Comparison of ENCODE assay signal across 40 mouse cellular contexts in the genomic region with DNA sequence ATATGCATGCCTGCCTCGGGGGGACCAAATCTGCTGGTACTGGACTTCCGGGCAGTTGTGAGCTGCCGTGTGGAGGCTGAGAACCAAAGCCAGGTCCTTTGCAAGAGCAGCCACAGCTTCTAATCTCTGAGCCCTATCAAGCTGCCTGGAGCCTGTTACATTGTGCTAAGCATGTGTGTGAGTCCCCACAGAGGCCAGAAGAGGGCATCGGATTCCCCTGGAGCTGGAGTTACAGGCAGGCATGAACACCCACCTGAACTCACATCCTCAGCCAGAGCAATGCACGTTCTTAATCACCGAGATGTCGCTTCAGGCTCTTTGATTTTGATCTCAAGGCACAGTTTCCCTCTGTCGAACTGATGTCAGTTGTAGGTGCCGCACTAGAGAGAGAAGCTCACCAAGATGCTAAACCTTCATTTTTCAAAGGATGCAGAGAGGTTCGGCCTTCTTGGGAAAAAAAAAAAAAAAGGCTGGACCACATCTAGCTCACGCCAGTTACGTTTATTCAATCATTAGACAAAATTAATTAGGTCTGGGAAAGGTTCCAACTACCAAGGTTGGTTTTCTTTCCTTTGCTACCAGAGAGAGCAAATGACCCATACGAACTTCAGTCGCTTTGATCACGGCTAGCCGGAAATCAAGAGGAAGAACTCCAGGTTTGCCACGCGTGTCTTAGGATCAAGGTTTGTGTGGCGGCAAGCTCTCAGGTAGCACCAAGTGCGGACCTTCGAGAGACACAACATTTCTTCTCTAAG. TPM values are rescaled to one million over a fixed set of nuclear protein-coding genes. Genes with fewer than 3 reads are reported as not detected.
A peak's percentile ranks its signal among the peaks of the same experiment; 100 is the strongest.
DNase-seq lines count a peak whose midpoint lies in the region; TF ChIP-seq lines count a peak whose summit lies in the region.
"Had no signal": no experiment of that assay in that cellular context is flagged by ENCODE, and none has a peak within 500 bp of the region (broad histone marks: within the 10 kb centered on the region; RNA-seq: fewer than 3 reads in every experiment).

No protein-coding gene starts in this region.

- H3K4me1 ChIP-seq in CH12.LX (ENCODE audit: control insufficient read depth in 1 of 2, insufficient read depth in 2 of 2), result peaks cover 8 to 21% of the 10 kb centered on the region in 2 experiments
- H3K4me1 ChIP-seq: embryonic facial prominence, embryonic 10.5 days; embryonic facial prominence, embryonic 15.5 days; forebrain, embryonic 13.5 days; heart, embryonic 10.5 days; heart, embryonic 15.5 days; limb, embryonic 12.5 days; midbrain, embryonic 13.5 days; neural tube, embryonic 13.5 days had no signal

- no peak overlapping the region for H3K27ac ChIP-seq in layer of hippocampus, adult 2 months
- H3K27ac ChIP-seq in CH12.LX (ENCODE audit: insufficient read depth, low read depth), result no peak overlapping the region
- H3K27ac ChIP-seq: embryonic facial prominence, embryonic 10.5 days; embryonic facial prominence, embryonic 15.5 days; forebrain, embryonic 13.5 days; heart, embryonic 10.5 days; heart, embryonic 15.5 days; hindbrain, postnatal 0 days; left cerebral cortex, adult 2 months; limb, embryonic 12.5 days; macrophage; midbrain, embryonic 13.5 days; neural tube, embryonic 13.5 days; stomach, postnatal 0 days had no signal

- dilution Hi-C loops in CH12.LX (cut with MboI; ENCODE audit: extremely low pct_ligation_motif_present, extremely low pct_unique_long_range_greater_than_20kb, low sequenced_read_pairs), result no loop called here

- no peak overlapping the region for H3K4me3 ChIP-seq in layer of hippocampus, adult 2 months
- H3K4me3 ChIP-seq in CH12.LX (replicated peaks in 1 of 3; ENCODE audit: low read depth in 2 of 3, low read length in 2 of 3, poor library complexity in 1 of 3), result no peak overlapping the region
- H3K4me3 ChIP-seq: embryonic facial prominence, embryonic 10.5 days; embryonic facial prominence, embryonic 15.5 days; forebrain, embryonic 13.5 days; heart, embryonic 10.5 days; heart, embryonic 15.5 days; left cerebral cortex, adult 2 months; limb, embryonic 12.5 days; midbrain, embryonic 13.5 days; neural tube, embryonic 13.5 days had no signal

- in situ Hi-C loops in CH12.LX (cut with MboI; ENCODE audit: low pct_ligation_motif_present, low pct_unique_long_range_greater_than_20kb, low sequenced_read_pairs), result no loop called here

- H3K9me3 ChIP-seq in CH12.LX (replicated peaks; ENCODE audit: low read length), result no peaks in the 10 kb centered on the region
- H3K9me3 ChIP-seq: embryonic facial prominence, embryonic 10.5 days; embryonic facial prominence, embryonic 15.5 days; forebrain, embryonic 13.5 days; heart, embryonic 10.5 days; heart, embryonic 15.5 days; limb, embryonic 12.5 days; midbrain, embryonic 13.5 days; neural tube, embryonic 13.5 days had no signal

- no peak overlapping the region for H3K9ac ChIP-seq in CH12.LX (ENCODE audit: insufficient read depth, low read depth)
- H3K9ac ChIP-seq: embryonic facial prominence, embryonic 15.5 days; forebrain, embryonic 13.5 days; heart, embryonic 15.5 days; limb, embryonic 12.5 days; liver, postnatal 0 days; midbrain, embryonic 13.5 days; neural tube, embryonic 13.5 days had no signal

- no peaks in the 10 kb centered on the region for H3K27me3 ChIP-seq in CH12.LX (replicated peaks)
- H3K27me3 ChIP-seq: embryonic facial prominence, embryonic 15.5 days; forebrain, embryonic 13.5 days; heart, embryonic 15.5 days; limb, embryonic 12.5 days; midbrain, embryonic 13.5 days; neural tube, embryonic 13.5 days had no signal

- peak; percentile 64 for DNase-seq in kidney, adult 9 months
- DNase-seq in kidney, postnatal 10 days, result no peak
- DNase-seq in layer of hippocampus, adult 2 months (ENCODE audit: low spot score in 2 of 2), result no peak
- DNase-seq in layer of hippocampus, postnatal 25 days (ENCODE audit: extremely low spot score in 1 of 2, low spot score in 1 of 2), result no peak
- DNase-seq in CH12.LX (ENCODE audit: extremely low read depth), result no peak
- DNase-seq in ZHBTc4 (ENCODE audit: low read depth, low spot score), result peak; percentile 66
- DNase-seq in adrenal gland, postnatal 14 days, result no peak
- DNase-seq in cerebellum, adult 11-12 months, result no peak
- DNase-seq: adrenal gland, adult 8-10 months; cerebellum, adult 2 months; cerebellum, postnatal 14 days; gastrocnemius, postnatal 25 days; heart, adult 11 months; liver, postnatal 0 days; lung, postnatal 10 days; right cerebral cortex, postnatal 4 days; thymus, adult 18-20 months; thymus, postnatal 25 days had no signal

- no peaks in the 10 kb centered on the region for H3K36me3 ChIP-seq in CH12.LX (replicated peaks in 1 of 2; ENCODE audit: control insufficient read depth in 1 of 2, insufficient read depth in 1 of 2, low read length in 1 of 2)
- H3K36me3 ChIP-seq: embryonic facial prominence, embryonic 10.5 days; embryonic facial prominence, embryonic 15.5 days; heart, embryonic 10.5 days; heart, embryonic 15.5 days; limb, embryonic 12.5 days; midbrain, embryonic 13.5 days; neural tube, embryonic 13.5 days had no signal

- TF ChIP-seq EP300 in CH12.LX (IDR thresholded peaks at IDR 0.05; ENCODE audit: low read length), result no peak

- peak; percentile 36 for TF ChIP-seq CTCF in layer of hippocampus, adult 2 months (conservative IDR thresholded peaks at IDR 0.05)
- TF ChIP-seq CTCF in CH12.LX (conservative IDR thresholded peaks at IDR 0.05 in 1 of 2, IDR thresholded peaks at IDR 0.05 in 1 of 2; ENCODE audit: low read depth in 2 of 2, low read length in 2 of 2), result peak in 1 of 2 experiments; percentile 37; a peak in 2 of 4 replicates

- TF ChIP-seq RAD21 in CH12.LX (IDR thresholded peaks at IDR 0.05; ENCODE audit: low read depth, low read length), result no peak; the same call in 1 of the 2 replicates

- no peaks in the 10 kb centered on the region for H3K79me2 ChIP-seq in CH12.LX (replicated peaks; ENCODE audit: control insufficient read depth, extremely low read depth, insufficient read depth, poor library complexity, severe bottlenecking)

- TF ChIP-seq POLR2A in CH12.LX (IDR thresholded peaks at IDR 0.05; ENCODE audit: low read depth, low read length), result no peak

- H3K4me2 ChIP-seq in CH12.LX (ENCODE audit: insufficient read depth, low read depth, poor library complexity, severe bottlenecking), result no peak overlapping the region
- H3K4me2 ChIP-seq: embryonic facial prominence, embryonic 15.5 days; forebrain, embryonic 13.5 days; heart, embryonic 15.5 days; limb, embryonic 12.5 days; liver, embryonic 11.5 days; midbrain, embryonic 13.5 days; neural tube, embryonic 13.5 days had no signal

TF ChIP-seq in CH12.LX, 34 proteins besides CTCF, POLR2A, EP300 and RAD21:
- TF ChIP-seq SMC3 (IDR thresholded peaks at IDR 0.05; ENCODE audit: low read depth, low read length) (peak; percentile 13; the same call in 1 of the 2 replicates), ZNF384 (IDR thresholded peaks at IDR 0.05; ENCODE audit: low read depth, low read length) (no peak)
TF ChIP-seq in CH12.LX: peak in this region for 1.

RNA-seq across cellular contexts. Expression of a gene that starts 18.6 kb away (rescaled TPM):
- total RNA-seq in layer of hippocampus, adult 2 months (2021), result not detected
- total RNA-seq in layer of hippocampus, postnatal 25 days (2021), result not detected
- total RNA-seq in CH12.LX (2012; rRNA removed) (not detected in 2 replicates), CH12.LX (2014; rRNA removed) (not detected in 2 replicates)
- not detected in 2 replicates for polyA plus RNA-seq in CH12.LX (2012; ENCODE audit: insufficient read length, low read depth)
- total RNA-seq in adrenal gland, postnatal 14 days (2021), result not detected in 2 replicates
- total RNA-seq: adrenal gland, adult 8-10 months; gastrocnemius, postnatal 25 days; heart, postnatal 25 days; hindbrain, postnatal 0 days; layer of hippocampus, postnatal 10 days; left cerebral cortex, adult 2 months; left cerebral cortex, postnatal 25 days; megakaryocyte-erythroid progenitor cell, adult 5-6 weeks had no signal
- polyA plus RNA-seq: C2C12; cortical plate, adult 2 months; embryonic facial prominence, embryonic 10.5 days; embryonic facial prominence, embryonic 15.5 days; forebrain, embryonic 13.5 days; heart, embryonic 10.5 days; heart, embryonic 15.5 days; hindbrain, embryonic 11.5 days; intestine, embryonic 16.5 days; limb, embryonic 12.5 days; liver, embryonic 11.5 days; liver, postnatal 0 days; macrophage; midbrain, embryonic 13.5 days; spleen, adult 2 months had no signal

Comparison
In these comparisons a context has a peak if more than half of its experiments do, and no peak if none do; other contexts are left out.
1. DNase-seq: peak in kidney, adult 9 months (single experiment) and ZHBTc4 (single experiment); none in kidney, postnatal 10 days (single experiment), layer of hippocampus, adult 2 months (0 of 2), layer of hippocampus, postnatal 25 days (0 of 2), CH12.LX (single experiment), adrenal gland, postnatal 14 days (single experiment) and cerebellum, adult 11-12 months (single experiment).